Mouse (Mus musculus): Measurements from ENCODE around the gene Itgal. TPM values are rescaled to one million over a fixed set of nuclear protein-coding genes. Genes with fewer than 3 reads are reported as not detected.
A peak's percentile ranks its signal among the peaks of the same experiment; 100 is the strongest.

Itgal gene
- polyA plus RNA-seq, 1 experiment, result 0.49 TPM

DNA sequence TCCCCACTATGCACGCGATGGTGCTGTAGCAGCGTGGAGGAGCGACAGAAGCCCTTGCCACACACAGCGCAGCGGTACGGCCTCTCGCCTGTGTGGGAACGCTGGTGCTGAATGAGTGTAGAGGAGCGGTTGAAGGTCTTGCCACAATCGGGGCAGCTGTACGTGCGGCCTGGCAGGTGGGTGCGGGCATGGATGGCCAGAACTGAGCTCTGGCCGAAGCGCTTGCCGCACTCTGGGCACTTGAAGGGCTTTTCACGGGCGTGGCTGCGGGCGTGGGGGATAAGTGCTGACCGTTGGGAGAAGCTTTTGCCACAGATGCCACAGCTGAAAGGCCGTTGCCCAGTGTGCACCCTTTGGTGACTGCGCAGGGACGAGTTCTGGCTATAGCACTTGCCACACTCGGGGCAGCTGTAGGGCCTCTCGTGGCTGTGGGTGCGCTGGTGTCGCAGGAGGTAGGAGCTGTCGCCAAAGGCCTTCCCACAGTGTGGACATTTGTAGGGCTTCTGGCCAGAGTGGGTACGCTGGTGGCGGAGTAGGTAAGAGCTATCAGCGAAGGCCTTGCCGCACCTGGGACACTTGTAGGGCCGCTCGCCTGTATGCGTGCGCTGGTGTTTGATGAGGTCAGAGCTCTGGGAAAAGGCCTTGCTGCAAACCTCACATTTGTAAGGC is 47.4 kb downstream of the Itgal start:
- TF ChIP-seq CTCF (IDR thresholded peaks at IDR 0.05; ENCODE audit: borderline replicate concordance, extremely low read depth, insufficient read depth, insufficient read length) (no peak), POLR2A (IDR thresholded peaks at IDR 0.05; ENCODE audit: borderline replicate concordance, extremely low read depth, insufficient read depth, insufficient read length, poor library complexity, severe bottlenecking) (no peak)
- no peak for DNase-seq (ENCODE audit: low read depth)

DNA sequence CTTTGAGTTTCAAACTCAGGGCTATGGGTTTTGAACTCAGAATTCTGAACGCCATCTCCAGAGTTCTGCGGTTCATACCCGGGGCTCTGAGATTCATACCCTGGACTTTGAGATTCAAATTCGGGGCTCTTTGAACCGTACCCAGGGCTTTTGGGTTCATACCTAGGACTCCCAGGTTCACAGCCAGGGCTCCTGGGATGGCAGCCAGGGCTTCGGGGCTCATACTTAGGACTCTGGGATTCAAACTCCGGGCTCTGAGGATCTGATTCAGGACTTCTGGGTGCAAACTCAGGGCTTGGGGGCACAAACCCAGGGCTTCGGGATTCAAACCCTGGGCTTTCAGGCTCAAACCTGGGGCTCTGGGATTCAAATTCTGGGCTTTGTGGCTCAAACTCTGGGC is 48.3 kb downstream of the Itgal start:
- TF ChIP-seq POLR2A (IDR thresholded peaks at IDR 0.05; ENCODE audit: borderline replicate concordance, extremely low read depth, insufficient read depth, insufficient read length, poor library complexity, severe bottlenecking) (no peak), CTCF (IDR thresholded peaks at IDR 0.05; ENCODE audit: borderline replicate concordance, extremely low read depth, insufficient read depth, insufficient read length) (no peak)

DNA sequence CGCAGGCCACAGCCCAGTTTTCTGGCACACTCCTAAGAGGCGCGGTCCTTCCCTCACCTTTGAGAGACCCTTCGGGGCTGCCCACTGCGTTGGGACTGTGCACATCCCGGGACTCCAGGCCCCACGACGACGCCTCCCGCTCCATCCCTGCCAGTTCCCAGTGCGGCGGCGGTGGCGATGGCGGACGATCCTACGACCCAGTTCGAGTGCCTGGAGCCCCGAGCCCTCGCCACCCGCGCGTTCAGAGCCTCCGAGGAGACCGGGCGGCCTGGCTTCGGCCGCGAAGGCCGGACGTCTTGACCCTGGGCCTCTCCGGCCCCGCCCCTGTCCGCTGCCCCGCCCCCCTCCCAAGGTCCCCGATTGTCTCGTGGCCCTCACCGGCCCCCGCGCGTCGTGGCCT is 49.0 kb downstream of the Itgal start:
- no peak for TF ChIP-seq POLR2A (IDR thresholded peaks at IDR 0.05; ENCODE audit: borderline replicate concordance, extremely low read depth, insufficient read depth, insufficient read length, poor library complexity, severe bottlenecking)
- no peak for TF ChIP-seq CTCF (IDR thresholded peaks at IDR 0.05; ENCODE audit: borderline replicate concordance, extremely low read depth, insufficient read depth, insufficient read length)
- DNase-seq (ENCODE audit: low read depth), result no peak

More for the DNA sequence above, 48.3 kb downstream of the Itgal start:
- DNase-seq (ENCODE audit: low read depth), result no peak

DNA sequence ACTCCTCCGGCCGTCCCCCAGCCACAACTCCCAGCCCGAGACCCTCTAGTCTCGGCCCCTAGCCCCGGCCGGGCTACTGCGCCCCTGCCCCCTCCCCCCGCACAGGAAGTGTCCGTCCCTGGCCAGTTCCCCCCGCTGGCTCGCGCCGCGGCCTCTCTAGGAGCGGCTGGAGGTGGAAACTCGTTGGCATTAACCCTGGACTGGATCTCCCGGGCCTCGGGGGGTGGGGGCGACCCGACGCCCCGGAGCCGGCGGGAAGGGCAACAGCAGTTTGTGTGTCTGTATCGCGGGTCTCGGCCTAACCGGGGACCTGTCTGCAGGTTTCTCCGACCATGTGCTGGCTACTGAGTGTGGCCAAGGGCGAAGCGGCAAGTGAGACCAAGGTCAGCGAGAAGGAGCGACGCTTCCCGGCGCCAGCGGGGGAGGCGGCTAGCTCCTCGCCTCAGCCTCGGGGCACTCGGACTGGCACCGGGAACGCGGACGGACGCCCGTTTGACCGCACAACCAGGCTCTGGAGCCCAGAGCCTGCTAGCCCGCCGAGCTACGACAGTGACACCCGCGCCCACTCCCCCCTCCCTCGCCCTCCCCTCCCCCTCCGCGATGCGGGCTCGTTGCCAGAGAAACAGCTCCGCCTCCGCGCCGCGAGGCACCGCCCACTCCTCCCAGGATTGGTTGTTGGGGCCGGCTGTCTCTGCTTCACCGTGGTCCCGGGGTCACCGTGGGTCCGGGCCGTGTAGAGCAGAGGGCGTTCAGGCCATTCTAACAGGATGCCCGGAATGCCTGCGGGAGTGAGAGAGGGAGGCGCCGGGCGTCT is 49.7 kb downstream of the Itgal start, which contains the start of gene Zfp768:
Gene Zfp768, minus strand, starts transcription at position 78 of the 814 bp plus-strand sequence.
- peak; percentile 62; the same call in 1 of the 2 replicates for TF ChIP-seq POLR2A (IDR thresholded peaks at IDR 0.05; ENCODE audit: borderline replicate concordance, extremely low read depth, insufficient read depth, insufficient read length, poor library complexity, severe bottlenecking)
- TF ChIP-seq CTCF (IDR thresholded peaks at IDR 0.05; ENCODE audit: borderline replicate concordance, extremely low read depth, insufficient read depth, insufficient read length), result no peak
- DNase-seq (ENCODE audit: low read depth), result peak; percentile 95

DNA sequence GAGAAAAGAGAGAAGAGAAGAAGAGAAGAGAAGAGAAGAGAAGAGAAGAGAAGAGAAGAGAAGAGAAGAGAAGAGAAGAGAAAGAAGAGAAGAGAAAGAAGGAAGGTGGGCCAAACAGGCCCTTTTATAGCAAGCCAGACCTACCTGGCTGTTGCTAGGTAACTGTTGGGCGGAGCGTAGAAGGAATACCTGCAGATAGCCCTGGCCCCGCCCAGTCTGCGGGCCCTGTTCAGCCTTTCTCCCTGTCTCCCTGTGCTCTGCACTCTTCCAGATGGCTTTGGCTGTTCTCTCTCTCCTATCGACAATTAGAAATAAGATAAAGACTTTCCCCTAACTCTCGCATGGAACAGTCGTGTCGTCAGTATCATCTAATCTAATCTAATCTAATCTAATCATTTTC is 50.6 kb downstream of the Itgal start:
- no peak for DNase-seq (ENCODE audit: low read depth)
- TF ChIP-seq CTCF (IDR thresholded peaks at IDR 0.05; ENCODE audit: borderline replicate concordance, extremely low read depth, insufficient read depth, insufficient read length) (no peak), POLR2A (IDR thresholded peaks at IDR 0.05; ENCODE audit: borderline replicate concordance, extremely low read depth, insufficient read depth, insufficient read length, poor library complexity, severe bottlenecking) (no peak)

DNA sequence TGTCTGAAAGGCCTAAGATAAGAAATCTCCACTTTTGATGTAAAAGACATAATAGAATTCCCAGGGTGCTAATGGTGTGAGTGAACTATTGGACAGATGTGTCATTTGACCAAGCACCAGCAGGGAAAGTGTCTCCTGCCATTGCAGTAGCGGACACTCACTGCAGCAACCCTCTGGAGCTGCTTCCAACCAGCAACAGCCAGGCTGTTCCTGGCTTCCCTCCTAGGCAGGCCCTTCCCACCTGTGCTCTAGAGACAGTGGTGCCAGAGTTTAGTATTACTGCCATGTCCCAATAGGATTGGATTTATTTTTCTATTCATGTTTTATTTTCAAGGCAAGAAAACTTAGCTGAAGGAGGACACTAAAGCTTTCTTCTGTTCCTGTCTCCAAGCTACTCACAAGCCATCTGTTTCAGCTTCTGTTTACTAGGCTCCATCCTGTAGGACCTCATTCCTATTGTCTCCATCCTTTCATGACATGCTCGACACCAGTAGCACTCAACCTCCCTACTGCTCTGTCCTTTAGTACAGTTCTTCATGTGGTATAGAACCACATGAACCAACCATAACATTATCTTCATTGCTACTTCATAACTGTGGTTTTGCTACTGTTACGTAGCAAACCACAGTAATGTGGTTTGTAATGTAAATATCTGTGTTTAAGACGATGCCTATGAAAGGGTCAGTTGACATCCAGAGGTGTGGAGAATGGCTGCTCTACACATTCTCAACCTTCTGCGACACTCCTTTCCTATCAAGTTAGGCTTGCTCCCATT is 55.4 kb downstream of the Itgal start:
- TF ChIP-seq POLR2A (IDR thresholded peaks at IDR 0.05; ENCODE audit: borderline replicate concordance, extremely low read depth, insufficient read depth, insufficient read length, poor library complexity, severe bottlenecking) (no peak), CTCF (IDR thresholded peaks at IDR 0.05; ENCODE audit: borderline replicate concordance, extremely low read depth, insufficient read depth, insufficient read length) (no peak)
- DNase-seq (ENCODE audit: low read depth), result no peak

DNA sequence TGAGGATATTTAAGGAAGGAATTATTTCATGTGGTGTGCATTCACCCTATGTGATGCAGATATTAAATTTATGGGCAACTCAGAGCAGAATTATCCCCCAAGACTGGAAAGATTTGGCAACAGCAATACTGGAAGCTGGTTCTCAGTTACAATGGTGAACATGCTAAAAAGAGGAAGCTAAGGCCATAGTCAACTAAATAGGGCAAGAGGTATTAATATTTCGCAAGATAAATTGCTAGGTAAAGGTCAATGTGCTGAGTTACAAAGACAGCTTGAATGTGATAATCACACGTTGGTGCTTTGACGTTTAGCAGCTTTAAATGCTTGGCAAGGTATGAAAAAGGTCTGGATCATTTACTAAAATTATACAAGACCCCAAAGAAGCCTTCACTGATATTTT is 59.7 kb downstream of the Itgal start:
- TF ChIP-seq POLR2A (IDR thresholded peaks at IDR 0.05; ENCODE audit: borderline replicate concordance, extremely low read depth, insufficient read depth, insufficient read length, poor library complexity, severe bottlenecking), result no peak
- TF ChIP-seq CTCF (IDR thresholded peaks at IDR 0.05; ENCODE audit: borderline replicate concordance, extremely low read depth, insufficient read depth, insufficient read length), result no peak
- no peak for DNase-seq (ENCODE audit: low read depth)

DNA sequence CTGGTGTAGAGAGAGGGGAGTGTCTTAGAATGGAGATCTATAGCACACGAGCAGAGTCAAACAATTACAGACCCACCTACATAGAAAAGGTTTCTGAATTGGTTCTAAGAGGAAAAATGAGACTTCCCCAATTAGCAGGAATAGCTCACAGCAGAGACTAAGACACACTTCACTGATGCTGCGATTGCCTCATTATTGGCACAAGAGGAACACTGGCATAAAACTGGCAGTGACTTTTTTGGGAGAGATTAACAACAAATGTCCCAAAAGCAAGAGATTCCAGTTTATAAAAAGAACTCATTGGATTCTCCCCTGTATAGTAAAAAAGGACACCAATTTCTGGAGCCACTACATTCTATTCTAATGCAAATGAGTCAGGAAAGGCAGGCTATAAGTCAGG is 61.8 kb downstream of the Itgal start:
- no peak for DNase-seq (ENCODE audit: low read depth)
- TF ChIP-seq CTCF (IDR thresholded peaks at IDR 0.05; ENCODE audit: borderline replicate concordance, extremely low read depth, insufficient read depth, insufficient read length), result no peak
- no peak for TF ChIP-seq POLR2A (IDR thresholded peaks at IDR 0.05; ENCODE audit: borderline replicate concordance, extremely low read depth, insufficient read depth, insufficient read length, poor library complexity, severe bottlenecking)

DNA sequence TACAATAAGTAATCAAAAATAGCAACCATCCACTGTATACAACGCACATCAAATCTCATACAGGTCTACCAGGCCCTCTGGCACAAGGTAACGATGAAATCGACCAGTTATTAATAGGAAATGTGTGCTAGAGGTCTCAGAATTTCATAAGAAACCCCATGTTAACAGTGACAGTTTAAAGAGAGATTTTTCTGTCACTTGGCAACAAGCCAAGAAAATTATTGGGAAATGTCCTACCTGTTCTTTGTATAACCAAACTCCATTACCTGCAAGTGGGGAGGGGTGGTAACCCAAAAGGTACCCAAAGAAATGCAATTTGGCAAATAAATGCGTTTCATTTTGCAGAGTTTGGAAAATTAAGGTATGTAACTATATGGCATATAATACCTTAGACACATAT is 62.4 kb downstream of the Itgal start:
- DNase-seq (ENCODE audit: low read depth), result no peak
- no peak for TF ChIP-seq CTCF (IDR thresholded peaks at IDR 0.05; ENCODE audit: borderline replicate concordance, extremely low read depth, insufficient read depth, insufficient read length)
- no peak for TF ChIP-seq POLR2A (IDR thresholded peaks at IDR 0.05; ENCODE audit: borderline replicate concordance, extremely low read depth, insufficient read depth, insufficient read length, poor library complexity, severe bottlenecking)

DNA sequence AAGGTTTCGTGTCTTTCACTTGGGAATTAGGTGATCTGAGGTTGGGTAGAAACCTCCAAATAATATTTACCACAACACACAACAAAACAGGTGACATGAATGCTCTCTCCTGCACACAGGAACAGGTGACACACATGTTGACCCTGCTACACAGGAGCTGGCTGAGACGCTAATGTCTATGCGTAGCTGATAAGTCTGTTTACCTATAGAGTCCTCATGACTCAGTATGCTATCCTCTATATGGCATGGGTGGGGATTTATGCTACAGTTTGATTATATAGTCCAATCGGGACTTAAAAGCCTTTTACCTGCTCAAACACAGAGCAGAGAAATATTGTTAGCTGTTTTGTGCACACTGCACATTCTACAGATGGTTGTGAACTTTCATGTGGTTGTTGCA is 64.2 kb downstream of the Itgal start:
- DNase-seq (ENCODE audit: low read depth), result no peak

DNA sequence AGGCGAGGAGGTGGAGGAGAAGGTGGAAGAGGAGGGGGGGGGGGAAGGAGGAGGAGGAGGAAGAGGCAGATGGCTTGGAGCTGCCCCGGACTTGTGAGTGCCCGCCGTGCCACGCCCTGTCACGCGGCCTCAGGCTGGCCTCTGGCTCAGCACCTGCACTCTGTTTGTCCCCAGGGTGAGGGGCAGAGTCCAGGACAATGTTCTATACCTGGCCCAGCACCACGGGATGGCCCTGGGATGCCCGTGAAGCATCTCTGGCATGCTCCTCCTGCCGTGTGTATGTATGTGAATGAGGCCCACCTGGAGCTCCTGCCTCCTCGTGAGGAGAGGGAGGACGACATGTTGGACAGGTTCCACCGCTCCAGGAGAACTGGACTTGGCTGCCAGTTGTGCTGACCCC is 65.4 kb downstream of the Itgal start:
- DNase-seq (ENCODE audit: low read depth), result no peak
- TF ChIP-seq CTCF (IDR thresholded peaks at IDR 0.05; ENCODE audit: borderline replicate concordance, extremely low read depth, insufficient read depth, insufficient read length), result no peak
- TF ChIP-seq POLR2A (IDR thresholded peaks at IDR 0.05; ENCODE audit: borderline replicate concordance, extremely low read depth, insufficient read depth, insufficient read length, poor library complexity, severe bottlenecking), result no peak

More for the DNA sequence above, 64.2 kb downstream of the Itgal start:
- no peak for TF ChIP-seq CTCF (IDR thresholded peaks at IDR 0.05; ENCODE audit: borderline replicate concordance, extremely low read depth, insufficient read depth, insufficient read length)
